Mouse (Mus musculus) limb, embryonic 14.5 days (tissue): ENCODE results near the gene Lactbl1. TPM values are rescaled to one million over a fixed set of nuclear protein-coding genes. Genes with fewer than 3 reads are reported as not detected.

Experiments
- ATAC-seq: fragments of 200-750 bp; cut with Nextera tagmentation; 2 replicates; pipeline ENCODE4 v1.8.0; 2017; ENCODE audit warnings: low read depth, moderate number of reproducible peaks, moderate TSS enrichment; ENCODE audit not compliant: low FRiP score
- DNase-seq: peaks from one replicate; pipeline ENCODE4 v3.0.0-alpha.2; 2015; ENCODE audit warnings: low spot score
- H3K27ac ChIP-seq: fragments of 300-500 bp; sonication (generic); replicated peaks from 2 replicates; pipeline ENCODE4 v1.5.1; 2014; ENCODE audit warnings: low read depth, mild to moderate bottlenecking, low read length, moderate library complexity, mixed read lengths
- H3K27me3 ChIP-seq: fragments of 300-500 bp; sonication (generic); 2 replicates; pipeline ENCODE4 v1.6.1; 2014; ENCODE audit warnings: low read length, mixed read lengths; ENCODE audit not compliant: control insufficient read depth, insufficient read depth
- H3K36me3 ChIP-seq: fragments of 300-500 bp; sonication (generic); 2 replicates; pipeline ENCODE4 v1.6.1; 2014; ENCODE audit warnings: mild to moderate bottlenecking, low read length, moderate library complexity, mixed read lengths; ENCODE audit not compliant: control insufficient read depth, insufficient read depth
- H3K4me1 ChIP-seq: fragments of 300-500 bp; sonication (generic); 2 replicates; pipeline ENCODE4 v1.6.1; 2014; ENCODE audit warnings: antibody characterized with exemption, low read length, mixed read lengths; ENCODE audit not compliant: control insufficient read depth, insufficient read depth
- H3K4me2 ChIP-seq: fragments of 300-500 bp; sonication (generic); replicated peaks from 2 replicates; pipeline ENCODE4 v1.6.1; 2014; ENCODE audit warnings: low read depth, mild to moderate bottlenecking, low read length, moderate library complexity; ENCODE audit not compliant: severe bottlenecking
- H3K4me3 ChIP-seq: fragments of 300-500 bp; sonication (generic); replicated peaks from 2 replicates; pipeline ENCODE4 v1.5.1; 2014; ENCODE audit warnings: low read length
- H3K9ac ChIP-seq: fragments of 300-500 bp; sonication (generic); 2 replicates; pipeline ENCODE4 v1.6.1; 2014; ENCODE audit warnings: mild to moderate bottlenecking, low read depth, low read length, moderate library complexity; ENCODE audit not compliant: severe bottlenecking
- H3K9me3 ChIP-seq: fragments of 300-500 bp; sonication (generic); 2 replicates; pipeline ENCODE4 v1.6.1; 2016; ENCODE audit warnings: low read length; ENCODE audit not compliant: control insufficient read depth
- POLR2A ChIP-seq: fragments of 200-500 bp; IDR thresholded peaks from 2 replicates; pipeline ENCODE4 v1.8.0; 2012; ENCODE audit warnings: inconsistent platforms, mild to moderate bottlenecking, moderate library complexity, borderline replicate concordance; ENCODE audit not compliant: insufficient read depth, insufficient read length; ENCODE audit errors: extremely low read depth
- WGBS: fragments of 180-500 bp; shearing (Covaris S2); extraction: QIAGEN DNeasy Blood & Tissue Kit; methylation state at CpG from one replicate; pipeline ENCODE4 v1.1.7; 2014; 5-methylcytosine and 5-hydroxymethylcytosine counted together
- polyA plus RNA-seq, 2 experiments: library from polyadenylated mRNA; depleted of rRNA in 1 of 2; stranded (reverse) in 1 of 2; unstranded in 1 of 2; fragments of >200 nt; fragmentation: Nextera tagmentation in 1 of 2; extraction: Ambion mirVana in 1 of 2; gene quantifications; 2 replicates each; pipeline versions ENCODE4 v1.2.1 to v1.2.3; 2012 to 2014

Lactbl1 gene
- polyA plus RNA-seq, 2 experiments: 0.09 TPM; not detected in 1

DNA sequence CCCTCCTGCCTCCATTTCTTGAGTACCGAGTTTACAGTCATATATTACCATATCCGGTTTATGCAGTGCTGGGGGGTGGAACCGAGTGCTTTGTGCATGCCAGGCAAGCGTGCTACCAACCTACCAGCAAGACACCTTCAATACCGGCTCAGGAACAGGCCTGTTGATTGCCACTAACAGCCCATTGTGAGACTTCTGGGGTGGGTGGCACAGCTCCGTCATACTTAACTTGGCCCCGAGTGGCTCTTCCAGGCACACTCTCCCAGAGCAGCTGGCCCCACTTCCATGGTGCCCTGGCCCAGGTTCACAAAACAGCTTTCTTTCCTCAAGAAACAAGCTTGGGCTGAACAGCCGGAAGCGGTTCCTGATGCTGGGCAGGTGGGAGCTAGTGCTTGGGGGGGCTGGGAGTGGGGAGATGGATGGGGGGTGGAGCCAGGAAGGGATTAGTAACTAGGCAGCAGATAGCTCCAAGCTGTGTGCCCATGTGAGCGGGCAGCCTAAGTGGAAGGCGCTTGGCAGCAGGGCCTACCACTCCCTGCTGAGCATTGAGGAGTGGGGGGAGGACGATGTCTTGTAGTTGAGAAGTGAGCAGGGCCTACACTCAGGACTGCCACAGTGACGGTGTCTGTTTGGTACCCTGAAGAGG lies 29.6 kb downstream of the Lactbl1 start:
- Histone ChIP-seq H3K4me1 (peaks cover 16% of the 10 kb centered on the region), H3K27ac (no peak overlapping the region), H3K36me3 (peaks cover 37% of the 10 kb centered on the region), H3K9ac (no peak overlapping the region), H3K4me2 (no peak overlapping the region), H3K4me3 (no peak overlapping the region), H3K9me3 (no peaks in the 10 kb centered on the region), H3K27me3 (no peaks in the 10 kb centered on the region)
- DNase-seq (no peak), ATAC-seq (no peak)
- no peak for TF ChIP-seq POLR2A
- WGBS: 78% methylated on average over 13 of the region's 13 CpGs

- H3K27ac ChIP-seq: no peak overlapping the region
- H3K9ac ChIP-seq: no peak overlapping the region
- peaks cover 42% of the 10 kb centered on the region for H3K36me3 ChIP-seq
- DNase-seq (no peak), ATAC-seq (no peak)
- H3K4me1 ChIP-seq: peaks cover 16% of the 10 kb centered on the region
- no peaks in the 10 kb centered on the region for H3K27me3 ChIP-seq
- no peak overlapping the region for H3K4me3 ChIP-seq
- no peak overlapping the region for H3K4me2 ChIP-seq
- TF ChIP-seq POLR2A: no peak
- H3K9me3 ChIP-seq: no peaks in the 10 kb centered on the region
- 74% methylated on average over 11 of the region's 11 CpGs for WGBS
These were observed 30.1 kb downstream of the Lactbl1 start for GRCm38 (mm10) chr4:136652528-136652910.

DNA sequence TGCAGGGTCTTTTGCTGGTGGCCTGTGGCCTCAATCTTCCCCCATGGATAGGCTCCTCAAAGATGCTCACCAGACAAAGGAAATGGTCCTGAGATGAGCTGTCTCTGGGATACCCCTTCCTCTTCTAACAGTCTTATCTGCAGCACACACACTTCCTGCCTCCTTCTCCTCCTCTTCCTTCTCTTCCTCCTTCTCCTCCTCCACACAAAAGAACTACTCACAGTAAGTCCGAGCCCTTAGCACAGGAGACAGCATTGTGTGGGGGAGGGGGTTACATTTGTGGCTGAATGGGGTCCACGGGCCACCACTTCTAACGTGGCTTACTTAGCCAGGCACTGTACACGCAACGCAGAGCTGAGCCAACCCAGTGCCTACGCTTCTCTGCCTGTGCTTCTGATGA lies 30.6 kb downstream of the Lactbl1 start:
- Histone ChIP-seq H3K9ac (no peak overlapping the region), H3K4me1 (peaks cover 16% of the 10 kb centered on the region), H3K27ac (no peak overlapping the region), H3K9me3 (no peaks in the 10 kb centered on the region), H3K36me3 (peaks cover 46% of the 10 kb centered on the region), H3K4me2 (no peak overlapping the region), H3K27me3 (no peaks in the 10 kb centered on the region), H3K4me3 (no peak overlapping the region)
- no peak for ATAC-seq
- 80% methylated on average over 6 of the region's 6 CpGs for WGBS
- DNase-seq: no peak
- no peak for TF ChIP-seq POLR2A

DNA sequence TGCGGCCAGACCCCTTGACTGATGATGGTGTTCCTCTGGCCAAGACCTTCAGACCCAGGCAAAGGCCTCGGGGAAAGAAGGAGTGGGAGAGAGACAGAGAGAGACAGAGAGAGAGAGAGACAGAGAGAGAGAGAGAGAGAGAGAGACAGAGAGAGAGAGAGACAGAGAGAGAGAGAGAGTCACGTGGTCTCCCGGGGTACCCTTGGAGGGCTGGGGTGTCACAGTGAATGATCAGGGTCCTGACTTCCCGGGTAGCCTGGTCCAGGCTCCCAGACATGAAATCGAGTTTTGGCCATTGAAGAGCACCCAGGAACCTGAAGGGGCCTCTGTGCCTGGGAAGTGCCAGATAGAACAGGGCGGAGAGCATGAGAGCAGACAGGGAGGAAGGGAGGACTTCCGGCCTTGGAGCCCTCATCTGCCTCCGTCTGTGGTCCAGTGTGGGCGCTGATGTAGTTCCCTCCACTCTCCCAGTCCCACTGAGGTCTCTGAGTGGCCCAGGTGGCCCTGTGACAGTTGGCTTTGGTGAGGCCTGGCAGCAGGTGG lies 31.3 kb downstream of the Lactbl1 start:
- Histone ChIP-seq H3K4me3 (no peak overlapping the region), H3K27ac (no peak overlapping the region), H3K9me3 (no peaks in the 10 kb centered on the region), H3K4me2 (no peak overlapping the region), H3K36me3 (peaks cover 52% of the 10 kb centered on the region), H3K9ac (no peak overlapping the region), H3K27me3 (no peaks in the 10 kb centered on the region), H3K4me1 (peaks cover 13% of the 10 kb centered on the region)
- no peak for TF ChIP-seq POLR2A
- DNase-seq: no peak
- WGBS: 83% methylated on average over 10 of the region's 10 CpGs
- no peak for ATAC-seq

DNA sequence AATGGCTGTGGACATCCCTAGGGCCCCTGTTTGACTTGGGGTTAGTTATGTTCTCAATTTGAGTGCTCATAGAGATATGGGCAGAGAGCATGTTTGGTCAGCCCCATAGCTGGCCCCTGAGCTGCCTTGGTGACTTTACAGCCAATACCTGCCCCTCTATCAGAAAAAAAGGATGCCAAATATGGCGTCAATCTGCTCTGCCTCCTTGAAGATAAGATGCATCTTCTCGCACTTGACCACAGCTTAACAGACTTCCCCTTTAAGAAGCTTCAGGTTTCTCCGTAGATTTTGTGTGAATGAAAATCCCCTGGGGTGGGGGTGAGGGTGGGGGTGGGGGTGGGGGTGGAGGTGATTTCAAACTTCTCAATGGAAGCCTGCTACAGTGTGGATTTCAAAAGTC lies 35.5 kb downstream of the Lactbl1 start:
- Histone ChIP-seq H3K36me3 (peaks cover 81% of the 10 kb centered on the region), H3K27me3 (no peaks in the 10 kb centered on the region), H3K27ac (no peak overlapping the region), H3K4me2 (no peak overlapping the region), H3K9me3 (no peaks in the 10 kb centered on the region), H3K4me1 (no peaks in the 10 kb centered on the region), H3K9ac (no peak overlapping the region), H3K4me3 (no peak overlapping the region)
- 83% methylated on average over 3 of the region's 3 CpGs for WGBS
- no peak for TF ChIP-seq POLR2A
- no peak for ATAC-seq
- no peak for DNase-seq

DNA sequence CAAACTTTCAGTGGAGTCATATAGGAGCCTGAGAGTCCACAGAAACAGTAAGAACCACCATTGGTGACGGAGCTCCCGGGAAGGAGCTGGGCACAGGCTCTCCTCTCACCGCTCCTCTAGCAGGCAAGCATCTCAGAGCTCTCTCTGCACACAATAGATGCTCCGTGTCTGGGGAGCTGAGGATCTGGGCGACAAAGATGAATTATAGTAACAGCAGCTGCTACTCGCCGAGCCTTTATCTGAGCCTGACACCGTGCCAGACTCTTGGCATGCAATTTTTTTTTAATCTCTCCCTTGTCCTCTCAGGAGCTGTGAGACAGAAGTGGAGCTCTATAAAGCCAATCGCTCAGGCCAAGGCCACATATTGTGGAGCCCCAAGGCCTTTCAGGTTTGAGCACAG lies 42.6 kb downstream of the Lactbl1 start:
- 85% methylated on average over 9 of the region's 9 CpGs for WGBS
- no peak overlapping the region for H3K4me2 ChIP-seq
- TF ChIP-seq POLR2A: no peak

More for the DNA sequence above, 42.6 kb downstream of the Lactbl1 start:
- no peak overlapping the region for H3K4me3 ChIP-seq
- DNase-seq (no peak), ATAC-seq (no peak)
- no peaks in the 10 kb centered on the region for H3K27me3 ChIP-seq
- no peak overlapping the region for H3K9ac ChIP-seq
- H3K36me3 ChIP-seq: peaks cover 36% of the 10 kb centered on the region
- no peaks in the 10 kb centered on the region for H3K9me3 ChIP-seq
- no peaks in the 10 kb centered on the region for H3K4me1 ChIP-seq
- H3K27ac ChIP-seq: no peak overlapping the region
